Mouse (Mus musculus) embryonic fibroblast, embryonic 13.5 days (primary cell): ENCODE measurements around the gene Palm. TPM values are rescaled to one million over a fixed set of nuclear protein-coding genes. Genes with fewer than 3 reads are reported as not detected.

Source experiments
- H3K27ac ChIP-seq: 2 replicates; pipeline ENCODE4 v1.5.1; 2012; ENCODE audit warnings: low read length, control low read depth, inconsistent platforms; ENCODE audit not compliant: insufficient read depth
- H3K4me1 ChIP-seq: 2 replicates; pipeline ENCODE4 v1.6.1; 2011; ENCODE audit warnings: low read length; ENCODE audit not compliant: control insufficient read depth, insufficient read depth
- H3K4me3 ChIP-seq: 2 replicates; pipeline ENCODE4 v1.5.1; 2011; ENCODE audit warnings: mild to moderate bottlenecking, control low read depth, low read length; ENCODE audit not compliant: insufficient read depth
- CTCF ChIP-seq: IDR thresholded peaks from 2 replicates; pipeline ENCODE4 v1.5.1; 2011; ENCODE audit warnings: mild to moderate bottlenecking, control low read depth, low read length, moderate library complexity, borderline replicate concordance; ENCODE audit not compliant: insufficient read depth
- POLR2A ChIP-seq: IDR thresholded peaks from 2 replicates; pipeline ENCODE4 v1.6.1; 2011; ENCODE audit warnings: low read depth, mild to moderate bottlenecking, control low read depth, low read length, moderate library complexity
- polyA plus RNA-seq: library from polyadenylated mRNA; stranded (reverse); fragments of >200 nt; gene quantifications from 2 replicates; pipeline ENCODE4 v1.2.4, GENCODE M21; 2011; ENCODE audit warnings: low read depth; ENCODE audit not compliant: missing spikeins, insufficient read length

The Palm gene
- polyA plus RNA-seq, 1 experiment: 54.0 TPM

DNA sequence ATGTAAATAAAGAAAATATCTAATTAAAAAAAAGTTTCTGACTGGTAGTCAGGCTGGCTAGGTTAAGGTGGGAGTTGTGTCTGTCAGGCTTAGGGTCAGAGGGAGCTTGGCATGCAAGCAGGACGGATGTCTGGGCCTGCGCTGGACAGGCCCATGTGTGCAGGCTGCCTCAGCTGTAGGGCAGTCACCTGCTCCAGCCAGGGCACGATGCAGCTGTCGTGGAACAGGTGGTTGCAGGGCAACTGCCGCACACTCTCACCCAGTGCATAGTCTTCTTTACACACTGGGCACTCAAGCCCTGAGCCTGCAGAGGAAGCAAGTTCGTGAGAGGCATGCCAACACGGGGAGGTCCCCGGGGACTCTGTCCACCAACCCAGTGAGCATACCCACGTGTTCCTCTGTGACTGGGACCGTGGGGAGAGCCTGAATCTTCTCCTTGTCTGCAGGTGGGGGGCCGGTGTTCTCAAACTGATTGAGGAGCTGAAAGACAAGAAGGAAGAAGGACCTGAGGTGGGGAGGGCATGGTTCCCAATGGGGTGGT, 32.7 kb upstream of the Palm start:
- Histone ChIP-seq H3K4me3 (no peak overlapping the region), H3K27ac (no peak overlapping the region), H3K4me1 (0 out of 2 replicates have a peak, but pooled peaks cover 7% of the 10 kb centered on the region)
- TF ChIP-seq CTCF (no peak), POLR2A (no peak)

DNA sequence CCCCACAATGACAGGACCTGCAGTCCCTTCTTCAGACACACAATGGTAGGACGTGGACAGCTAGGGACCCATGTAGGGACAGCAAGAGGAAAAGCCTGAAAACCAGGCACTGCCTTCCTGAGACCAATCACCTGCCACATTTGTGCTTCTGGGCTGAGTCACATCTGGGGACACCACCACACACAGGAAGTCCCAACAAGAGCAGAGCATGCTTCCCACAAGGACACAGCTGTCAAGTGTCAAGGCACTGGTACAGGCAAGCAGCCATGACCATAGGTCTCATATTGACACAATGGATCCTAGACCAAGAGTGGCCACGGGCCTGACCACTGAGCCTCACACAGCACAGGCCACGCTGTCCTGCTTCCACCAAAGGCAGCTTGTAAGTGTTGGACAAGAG, 30.5 kb upstream of the Palm start:
- Histone ChIP-seq H3K4me3 (no peak overlapping the region), H3K27ac (no peak overlapping the region), H3K4me1 (peaks cover 9% of the 10 kb centered on the region; the same call in 1 of the 2 replicates)
- TF ChIP-seq POLR2A: no peak
- TF ChIP-seq CTCF: no peak

DNA sequence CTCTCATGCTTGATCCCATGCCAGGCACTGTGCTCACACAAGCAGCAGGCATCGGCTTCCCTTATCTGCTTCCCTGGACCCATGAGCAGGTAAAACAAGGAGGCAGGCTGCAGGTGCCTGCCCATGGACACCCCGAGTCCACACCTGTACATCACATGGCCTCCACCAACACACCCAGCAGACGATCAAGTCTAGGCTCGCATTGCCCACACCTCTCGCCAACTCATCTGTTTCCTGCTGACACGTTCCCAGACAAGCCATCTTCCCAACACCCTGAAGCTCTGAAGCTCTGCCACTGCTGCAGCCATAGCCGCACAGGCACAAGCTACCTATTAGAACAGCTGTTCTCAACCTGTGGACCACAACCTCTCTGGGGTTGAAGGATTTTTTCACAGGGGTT, 29.1 kb upstream of the Palm start:
- Histone ChIP-seq H3K27ac (no peak overlapping the region), H3K4me3 (no peak overlapping the region), H3K4me1 (peaks cover 11% of the 10 kb centered on the region; the same call in 1 of the 2 replicates)
- TF ChIP-seq POLR2A (no peak), CTCF (no peak)

DNA sequence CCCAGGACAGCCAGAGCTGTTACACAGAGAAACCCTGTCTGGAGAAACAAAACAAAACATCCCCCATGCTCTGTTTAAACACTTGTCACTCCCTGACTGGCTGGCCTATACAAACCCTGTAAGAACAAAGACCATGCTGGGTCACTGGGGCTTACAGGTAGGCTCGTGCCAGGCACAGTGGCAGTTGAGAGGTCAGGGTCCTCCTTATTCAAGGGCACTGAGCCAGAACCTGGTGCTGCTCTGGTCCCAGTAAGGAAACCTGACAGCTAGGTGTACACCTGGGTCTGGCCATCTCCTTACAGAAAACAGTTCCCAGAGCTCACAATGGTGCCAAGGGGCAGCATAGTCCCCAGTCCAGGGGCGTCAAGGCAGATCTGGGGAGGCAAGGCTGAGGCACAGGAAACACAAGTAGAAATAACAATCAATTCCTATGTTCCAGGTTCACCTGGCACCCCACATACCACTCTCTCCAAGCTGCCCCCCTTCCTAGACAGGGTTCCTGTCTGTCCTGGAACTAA, 28.1 kb upstream of the Palm start:
- H3K4me3 ChIP-seq: peak overlapping the region; percentile 79
- H3K4me1 ChIP-seq: peaks cover 11% of the 10 kb centered on the region; the same call in 1 of the 2 replicates
- no peak overlapping the region for H3K27ac ChIP-seq
- TF ChIP-seq CTCF: no peak
- no peak for TF ChIP-seq POLR2A

DNA sequence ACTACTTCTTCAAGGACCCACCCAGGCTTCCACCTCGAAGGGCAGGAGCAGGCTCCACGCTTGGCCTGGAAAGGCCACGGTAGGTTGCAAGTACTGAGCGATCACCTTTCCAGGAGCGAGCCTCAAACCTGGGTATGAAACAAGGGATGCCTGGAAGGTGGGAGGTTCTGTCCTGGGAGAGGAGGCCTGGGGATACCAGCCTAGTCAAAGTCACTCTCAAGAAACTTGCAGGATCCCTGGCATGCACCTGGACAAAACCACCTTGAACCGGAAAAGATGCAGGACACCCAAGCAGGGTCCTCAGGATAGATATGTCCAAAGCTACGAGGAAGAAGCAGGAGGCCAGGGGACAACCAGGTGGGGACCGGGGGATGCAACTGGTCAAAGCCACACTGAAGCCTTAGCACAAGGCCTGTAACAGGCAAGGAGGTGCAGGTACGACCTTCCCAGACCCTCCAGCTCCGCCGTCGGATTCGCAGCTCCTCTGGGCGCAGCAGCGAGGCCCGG, 27.3 kb upstream of the Palm start:
- H3K4me1 ChIP-seq: peaks cover 11% of the 10 kb centered on the region; the same call in 1 of the 2 replicates
- H3K4me3 ChIP-seq: peak overlapping the region; percentile 79
- peak overlapping the region; percentile 74; the same call in 1 of the 2 replicates for H3K27ac ChIP-seq
- TF ChIP-seq POLR2A (no peak; the same call in 1 of the 2 replicates), CTCF (no peak)

DNA sequence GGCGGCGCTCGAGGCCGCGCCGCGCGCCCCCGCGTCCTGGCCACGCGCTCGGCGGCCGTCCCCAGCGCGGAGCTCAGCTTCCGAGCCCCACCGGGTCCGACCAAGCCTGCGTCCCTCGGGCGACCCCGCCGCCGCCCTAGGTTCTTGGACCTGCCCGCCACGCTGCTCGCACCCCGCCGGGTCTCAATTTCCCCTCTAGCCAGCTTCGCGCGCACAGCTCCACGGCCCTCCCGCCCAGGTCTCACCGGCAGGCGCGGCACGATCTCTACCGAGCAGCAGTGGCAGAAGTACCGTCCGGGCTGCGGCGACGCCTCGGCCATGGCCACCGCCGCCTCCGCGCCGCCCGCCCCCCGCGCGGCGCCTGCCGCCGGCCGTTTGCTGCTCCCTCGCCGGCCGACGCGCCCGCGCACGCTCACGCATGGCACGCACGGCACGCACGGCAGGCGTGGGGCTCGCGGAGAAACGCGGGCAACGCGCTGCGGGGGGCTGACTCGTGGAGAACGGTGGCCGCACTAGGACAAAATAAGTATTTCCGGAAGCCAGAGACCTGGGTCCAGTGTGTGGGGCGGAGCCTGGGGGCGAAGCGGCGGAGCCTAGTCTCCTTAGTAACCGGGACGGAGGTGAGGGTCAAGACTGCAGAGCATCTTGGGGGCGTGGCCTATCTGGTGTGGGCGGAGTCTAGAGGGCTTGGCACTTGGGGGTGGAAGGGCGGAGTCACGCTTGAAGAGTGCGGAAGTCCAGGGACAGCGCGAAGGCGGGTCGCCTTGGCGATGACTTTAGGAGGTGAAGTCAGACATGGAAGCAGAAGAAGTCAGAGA, 26.7 kb upstream of the Palm start, which contains the start of gene Rnf126:
Rnf126 (minus strand) TSS at position 445 of the 818 bp plus-strand sequence.
- Histone ChIP-seq H3K27ac (peak within 1 kb of the TSS; percentile 89), H3K4me3 (peak within 1 kb of the TSS; percentile 79), H3K4me1 (peaks cover 11% of the 10 kb centered on the region; the same call in 1 of the 2 replicates)
- TF ChIP-seq CTCF (no peak), POLR2A (peak; percentile 68)

DNA sequence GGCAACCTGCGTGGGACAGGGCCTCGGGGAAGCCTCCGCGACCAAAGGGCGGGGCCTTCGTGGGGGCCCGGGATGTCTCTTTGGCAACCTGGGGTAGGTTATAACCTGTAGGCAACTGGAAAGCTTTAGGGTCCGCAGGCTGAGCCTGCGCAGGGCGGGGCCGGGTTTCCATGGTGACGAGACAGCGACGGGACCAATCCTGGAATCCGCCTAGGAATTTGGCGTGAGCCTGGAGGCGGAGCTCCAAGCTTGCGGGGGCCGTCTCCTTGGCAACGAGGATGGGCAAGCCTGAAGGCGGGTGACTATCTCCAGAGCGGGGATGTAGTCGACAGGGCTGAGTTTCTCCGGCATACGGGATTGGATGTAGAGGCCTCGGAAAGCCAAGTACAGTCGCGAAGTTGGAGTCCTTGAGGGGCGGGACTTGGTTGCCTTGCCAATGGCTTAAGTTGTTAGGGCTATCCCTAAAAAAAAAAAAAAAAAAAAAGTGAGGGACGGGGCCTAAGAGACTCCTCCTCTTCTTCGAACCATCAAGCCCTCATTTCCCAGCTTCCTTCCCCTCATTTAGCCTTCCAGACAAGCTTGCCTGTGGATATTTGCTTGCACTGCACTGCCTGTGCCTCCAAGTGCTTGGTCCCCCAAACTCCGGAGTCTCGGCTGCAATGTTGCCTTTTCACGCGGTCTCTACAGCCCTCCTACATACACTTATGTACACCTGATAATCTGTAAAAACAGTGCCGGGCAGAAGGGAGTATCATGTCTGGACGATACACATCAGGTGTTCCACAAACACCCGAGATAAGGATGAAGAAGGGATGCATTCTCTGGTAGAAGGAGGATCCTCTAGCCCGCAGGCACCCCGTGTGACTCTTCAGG, 25.8 kb upstream of the Palm start:
- peak overlapping the region; percentile 61 for H3K4me3 ChIP-seq
- TF ChIP-seq POLR2A (peak; percentile 13), CTCF (no peak)
- peak overlapping the region; percentile 89 for H3K27ac ChIP-seq
- H3K4me1 ChIP-seq: peaks cover 11% of the 10 kb centered on the region; the same call in 1 of the 2 replicates

DNA sequence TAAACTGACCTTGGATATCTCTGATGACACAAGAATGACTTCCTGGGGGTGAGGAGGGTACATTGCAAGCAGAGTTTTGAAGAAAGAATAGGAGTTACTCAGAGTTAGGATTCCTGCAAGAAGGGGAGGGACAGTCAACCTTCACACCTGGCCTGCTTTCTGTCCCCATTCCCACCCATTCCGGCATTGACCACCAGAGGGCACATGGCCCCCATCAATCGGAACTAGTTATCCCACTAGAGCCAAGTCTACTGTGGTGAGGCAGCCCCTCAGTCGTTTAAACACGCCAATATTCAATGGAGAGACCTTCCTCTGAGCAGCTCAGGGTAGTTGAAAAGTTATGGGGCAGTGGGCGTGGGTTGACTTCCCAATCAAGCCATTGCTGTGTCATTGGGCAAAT, 25.0 kb upstream of the Palm start:
- no peak overlapping the region for H3K4me3 ChIP-seq
- TF ChIP-seq CTCF: peak; percentile 82; the same call in 1 of the 2 replicates
- TF ChIP-seq POLR2A: no peak
- peaks cover 9% of the 10 kb centered on the region; the same call in 1 of the 2 replicates for H3K4me1 ChIP-seq
- no peak overlapping the region for H3K27ac ChIP-seq

DNA sequence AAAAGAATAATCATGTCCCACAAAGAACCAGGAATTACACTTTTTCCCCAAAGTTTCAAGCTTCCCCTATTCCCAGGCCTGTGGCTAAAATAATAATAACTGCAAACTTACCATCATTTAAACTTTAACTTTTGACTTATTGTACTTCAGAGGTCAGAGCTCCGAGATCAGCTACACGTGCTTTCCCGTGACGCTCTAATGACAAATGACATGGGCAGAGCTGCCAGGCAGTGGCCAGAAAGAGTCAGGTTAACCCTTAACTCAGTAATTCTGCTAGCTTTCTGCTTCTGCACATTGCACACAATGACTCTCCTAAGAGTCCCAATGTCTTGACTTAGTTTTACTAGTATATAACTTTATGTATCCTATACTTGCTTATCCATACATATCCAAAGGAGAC, 24.0 kb upstream of the Palm start:
- Histone ChIP-seq H3K4me1 (peaks cover 9% of the 10 kb centered on the region; the same call in 1 of the 2 replicates), H3K27ac (no peak overlapping the region), H3K4me3 (no peak overlapping the region)
- TF ChIP-seq POLR2A: no peak
- no peak for TF ChIP-seq CTCF
